Mouse (Mus musculus): ENCODE results near the gene Apbb2. TPM values are rescaled to one million over a fixed set of nuclear protein-coding genes. Genes with fewer than 3 reads are reported as not detected.

Gene Apbb2
- 100 to 1,000 TPM in 9 of 26 experiments, 10 to 100 TPM in 17; 10.0 to 143 (median 61.4) TPM for total RNA-seq (2018; cell fraction: chromatin; rRNA removed)
- total RNA-seq (2018; cell fraction: cytosol; rRNA removed): 10 to 100 TPM in 13 of 26 experiments, 1 to 10 TPM in 13; 2.5 to 19.6 (median 11.7) TPM
- 100 to 1,000 TPM in 1 of 26 experiments, 10 to 100 TPM in 20, 1 to 10 TPM in 5; 5.7 to 116 (median 30.8) TPM for total RNA-seq (2018; cell fraction: nucleus; rRNA removed)
- polyA plus RNA-seq (2018): 5.8 to 10.8 TPM (median 7.8 TPM) in 3 replicates

GRCm38 (mm10) chr5:66618597-66618996 is at the start of gene Apbb2:
Gene Apbb2 (minus strand): TSS chr5:66618784.
- 0% methylated on average over 26 of the region's 39 CpGs for WGBS (ENCODE audit: missing documents)
- H3K36me3 ChIP-seq (ENCODE audit: inconsistent target): no peaks in the 10 kb centered on the region
- H3K4me3 ChIP-seq (ENCODE audit: inconsistent target): peak within 1 kb of the TSS; percentile 66
- peaks cover 40% of the 10 kb centered on the region for H3K79me2 ChIP-seq (ENCODE audit: inconsistent target)
- no peak within 1 kb of the TSS for H3K27ac ChIP-seq

GRCm38 (mm10) chr5:66654220-66654619 is 35.6 kb upstream of the Apbb2 start:
- Histone ChIP-seq H3K4me3 (ENCODE audit: inconsistent target) (no peak overlapping the region), H3K79me2 (ENCODE audit: inconsistent target) (no peaks in the 10 kb centered on the region), H3K27ac (no peak overlapping the region), H3K36me3 (ENCODE audit: inconsistent target) (no peaks in the 10 kb centered on the region)
- whole genome bisulfite sequencing (ENCODE audit: missing documents): 38% methylated on average over 5 of the region's 5 CpGs

GRCm38 (mm10) chr5:66647504-66647903 is 28.9 kb upstream of the Apbb2 start:
- no peak overlapping the region for H3K4me3 ChIP-seq (ENCODE audit: inconsistent target)
- no peaks in the 10 kb centered on the region for H3K36me3 ChIP-seq (ENCODE audit: inconsistent target)
- H3K27ac ChIP-seq: no peak overlapping the region
- H3K79me2 ChIP-seq (ENCODE audit: inconsistent target): no peaks in the 10 kb centered on the region
- 51% methylated on average over 7 of the region's 7 CpGs for WGBS (ENCODE audit: missing documents)

GRCm38 (mm10) chr5:66643260-66643659 is 24.7 kb upstream of the Apbb2 start:
- WGBS (ENCODE audit: missing documents): 47% methylated on average over 5 of the region's 5 CpGs
- Histone ChIP-seq H3K27ac (no peak overlapping the region), H3K36me3 (ENCODE audit: inconsistent target) (no peaks in the 10 kb centered on the region)

GRCm38 (mm10) chr5:66642156-66642555 is 23.6 kb upstream of the Apbb2 start:
- Histone ChIP-seq H3K79me2 (ENCODE audit: inconsistent target) (no peaks in the 10 kb centered on the region), H3K36me3 (ENCODE audit: inconsistent target) (no peaks in the 10 kb centered on the region), H3K27ac (no peak overlapping the region), H3K4me3 (ENCODE audit: inconsistent target) (no peak overlapping the region)
- 84% methylated on average over 4 of the region's 4 CpGs for WGBS (ENCODE audit: missing documents)

More at GRCm38 (mm10) chr5:66643260-66643659, 24.7 kb upstream of the Apbb2 start:
- Histone ChIP-seq H3K79me2 (ENCODE audit: inconsistent target) (no peaks in the 10 kb centered on the region), H3K4me3 (ENCODE audit: inconsistent target) (no peak overlapping the region)

- H3K36me3 ChIP-seq (ENCODE audit: inconsistent target): no peaks in the 10 kb centered on the region
- H3K4me3 ChIP-seq (ENCODE audit: inconsistent target): no peak overlapping the region
- WGBS (ENCODE audit: missing documents): 70% methylated on average over 10 of the region's 10 CpGs
- no peaks in the 10 kb centered on the region for H3K79me2 ChIP-seq (ENCODE audit: inconsistent target)
- H3K27ac ChIP-seq: no peak overlapping the region
Observed at GRCm38 (mm10) chr5:66635459-66636079, 17.0 kb upstream of the Apbb2 start.

- Histone ChIP-seq H3K4me3 (ENCODE audit: inconsistent target) (no peak overlapping the region), H3K27ac (no peak overlapping the region), H3K36me3 (ENCODE audit: inconsistent target) (no peaks in the 10 kb centered on the region), H3K79me2 (ENCODE audit: inconsistent target) (no peaks in the 10 kb centered on the region)
- 48% methylated on average over 7 of the region's 7 CpGs for WGBS (ENCODE audit: missing documents)
Observed at GRCm38 (mm10) chr5:66627805-66628204, 9.2 kb upstream of the Apbb2 start.

- WGBS (ENCODE audit: missing documents): under 1% methylated on average over 41 of the region's 41 CpGs
- Histone ChIP-seq H3K36me3 (ENCODE audit: inconsistent target) (no peaks in the 10 kb centered on the region), H3K27ac (no peak overlapping the region), H3K4me3 (ENCODE audit: inconsistent target) (peak overlapping the region; percentile 19; the same call in 1 of the 2 replicates), H3K79me2 (ENCODE audit: inconsistent target) (peaks cover 24% of the 10 kb centered on the region)
Observed at GRCm38 (mm10) chr5:66620191-66620625, 1.6 kb upstream of the Apbb2 start.

GRCm38 (mm10) chr5:66619675-66620074 is 1.1 kb upstream of the Apbb2 start:
- 37% methylated on average over 8 of the region's 8 CpGs for WGBS (ENCODE audit: missing documents)
- H3K4me3 ChIP-seq (ENCODE audit: inconsistent target): no peak overlapping the region; the same call in 1 of the 2 replicates
- no peak overlapping the region for H3K27ac ChIP-seq
- no peaks in the 10 kb centered on the region for H3K36me3 ChIP-seq (ENCODE audit: inconsistent target)
- H3K79me2 ChIP-seq (ENCODE audit: inconsistent target): peaks cover 29% of the 10 kb centered on the region

GRCm38 (mm10) chr5:66619195-66619594 is 611 bp upstream of the Apbb2 start:
- H3K36me3 ChIP-seq (ENCODE audit: inconsistent target): no peaks in the 10 kb centered on the region
- H3K79me2 ChIP-seq (ENCODE audit: inconsistent target): peaks cover 34% of the 10 kb centered on the region
- WGBS (ENCODE audit: missing documents): 32% methylated on average over 11 of the region's 11 CpGs
- H3K4me3 ChIP-seq (ENCODE audit: inconsistent target): no peak overlapping the region
- no peak overlapping the region for H3K27ac ChIP-seq

DNA sequence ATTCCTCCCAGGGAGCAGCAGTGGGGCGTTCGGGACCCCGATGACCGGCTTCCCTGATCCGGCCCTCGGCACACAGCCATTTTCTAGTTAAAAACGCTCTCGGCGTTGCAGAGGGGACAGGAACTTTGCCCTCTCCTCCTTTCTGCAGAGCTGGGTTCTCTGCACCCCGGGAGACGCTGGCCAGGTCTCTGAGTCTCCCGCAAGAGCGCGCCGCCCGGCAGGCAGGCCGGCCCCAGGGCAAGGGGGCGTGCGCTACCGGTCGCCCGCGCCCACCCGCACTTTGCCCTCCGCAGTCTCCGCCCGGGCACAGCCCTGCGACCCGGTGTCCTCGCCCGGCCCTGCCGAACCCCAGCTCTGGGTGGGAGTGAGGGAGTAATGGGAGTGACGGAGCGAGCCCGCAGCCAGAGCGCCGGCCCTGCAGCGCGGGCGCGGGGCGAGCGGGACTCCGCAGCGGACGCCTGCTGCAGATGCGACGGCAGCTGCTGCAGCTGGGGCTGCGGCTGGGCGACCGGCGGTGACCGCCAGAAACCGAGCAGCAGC is 593 bp downstream of the Apbb2 start:
- Histone ChIP-seq H3K27ac (no peak overlapping the region), H3K36me3 (ENCODE audit: inconsistent target) (no peaks in the 10 kb centered on the region), H3K4me3 (ENCODE audit: inconsistent target) (peak overlapping the region; percentile 66), H3K79me2 (ENCODE audit: inconsistent target) (peaks cover 46% of the 10 kb centered on the region)
- 1% methylated on average over 49 of the region's 54 CpGs for WGBS (ENCODE audit: missing documents)

DNA sequence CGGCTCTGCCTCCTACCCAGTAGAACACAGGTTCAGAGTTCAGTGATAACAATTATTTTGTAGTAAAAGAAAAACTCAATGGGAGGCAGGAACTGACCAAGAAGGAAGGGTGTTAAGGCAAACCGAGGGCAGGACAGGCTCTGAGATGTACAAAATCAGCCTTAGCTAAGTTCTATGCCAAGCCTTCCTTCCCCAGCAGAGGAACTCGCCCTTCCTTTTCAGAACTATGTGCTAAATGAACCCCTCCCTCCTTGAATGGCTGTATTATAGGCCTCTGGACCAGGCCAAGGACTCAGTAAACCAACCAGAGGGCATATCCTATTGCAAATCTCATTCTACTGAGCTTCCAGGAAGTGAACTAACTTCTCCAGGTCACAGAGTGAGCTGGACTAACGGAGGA is 3.6 kb downstream of the Apbb2 start:
- WGBS (ENCODE audit: missing documents): 89% methylated on average over 4 of the region's 4 CpGs
- Histone ChIP-seq H3K79me2 (ENCODE audit: inconsistent target) (peaks cover 76% of the 10 kb centered on the region), H3K27ac (no peak overlapping the region), H3K4me3 (ENCODE audit: inconsistent target) (no peak overlapping the region), H3K36me3 (ENCODE audit: inconsistent target) (no peaks in the 10 kb centered on the region)

DNA sequence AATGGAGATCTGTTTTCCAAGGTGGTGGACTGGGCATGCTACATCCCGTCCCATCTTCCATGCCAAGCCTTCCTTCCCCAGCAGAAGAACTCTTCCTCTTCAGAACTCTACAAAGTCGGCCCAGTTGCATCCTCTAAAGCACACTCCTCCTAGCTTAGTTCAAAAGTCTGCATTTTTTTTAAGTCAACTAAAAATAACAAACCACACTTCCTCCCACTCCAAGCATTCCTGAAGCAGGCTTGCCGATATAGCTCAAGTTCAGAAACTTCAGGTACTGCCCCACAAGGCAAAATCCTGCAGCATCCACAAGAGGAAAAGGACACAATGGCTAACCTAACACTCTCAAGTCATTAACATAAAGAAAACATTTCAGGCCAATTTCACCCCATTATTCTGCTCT is 4.9 kb downstream of the Apbb2 start:
- 16% methylated on average over 3 of the region's 3 CpGs for WGBS (ENCODE audit: missing documents)
- H3K4me3 ChIP-seq (ENCODE audit: inconsistent target): no peak overlapping the region
- no peak overlapping the region for H3K27ac ChIP-seq
- H3K79me2 ChIP-seq (ENCODE audit: inconsistent target): peaks cover 88% of the 10 kb centered on the region
- H3K36me3 ChIP-seq (ENCODE audit: inconsistent target): no peaks in the 10 kb centered on the region

DNA sequence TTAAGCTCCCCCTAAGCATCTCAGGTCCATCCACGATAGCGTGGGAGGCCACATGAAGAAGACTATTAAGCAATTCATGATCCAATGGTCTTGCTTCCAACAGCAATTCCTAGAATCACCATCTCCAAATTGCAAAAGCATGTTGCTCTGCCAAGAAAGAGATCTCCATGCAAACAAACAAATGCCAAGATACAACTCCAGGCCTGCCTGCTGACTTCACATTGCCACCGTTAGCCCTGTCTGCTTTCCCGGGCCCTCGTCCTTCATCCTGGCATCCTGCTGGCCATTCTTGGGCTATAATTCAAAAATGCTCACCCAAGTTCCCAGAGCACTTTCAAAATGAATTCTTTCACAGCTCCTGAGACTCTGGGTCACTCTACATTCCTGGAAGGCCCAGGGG is 5.6 kb downstream of the Apbb2 start:
- H3K27ac ChIP-seq: no peak overlapping the region
- 98% methylated on average over 5 of the region's 5 CpGs for WGBS (ENCODE audit: missing documents)
- no peaks in the 10 kb centered on the region for H3K36me3 ChIP-seq (ENCODE audit: inconsistent target)
- peaks cover 96% of the 10 kb centered on the region for H3K79me2 ChIP-seq (ENCODE audit: inconsistent target)
- H3K4me3 ChIP-seq (ENCODE audit: inconsistent target): no peak overlapping the region

DNA sequence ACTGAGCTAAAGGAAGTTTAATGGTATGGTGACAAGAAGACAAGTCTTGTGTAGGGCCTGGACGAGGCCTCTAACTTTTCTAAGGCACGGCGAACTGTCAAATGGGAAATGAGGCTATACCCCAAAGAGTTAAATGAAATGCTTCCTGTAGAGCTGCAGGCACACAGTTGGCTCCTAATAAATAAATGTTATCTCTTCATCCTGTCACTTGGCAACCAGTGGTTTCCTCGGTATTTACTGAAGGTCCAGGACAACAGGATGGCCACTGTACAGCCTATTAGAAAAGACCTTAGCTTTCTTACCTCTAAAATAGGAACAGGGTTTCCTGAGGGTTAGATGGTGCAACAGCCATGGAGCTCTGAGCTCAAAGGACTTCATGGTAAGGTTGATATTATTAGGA is 6.7 kb downstream of the Apbb2 start:
- peaks cover 100% of the 10 kb centered on the region for H3K79me2 ChIP-seq (ENCODE audit: inconsistent target)

More for the DNA sequence above, 6.7 kb downstream of the Apbb2 start:
- WGBS (ENCODE audit: missing documents): 62% methylated on average over 4 of the region's 4 CpGs
- Histone ChIP-seq H3K4me3 (ENCODE audit: inconsistent target) (no peak overlapping the region), H3K27ac (no peak overlapping the region), H3K36me3 (ENCODE audit: inconsistent target) (no peaks in the 10 kb centered on the region)
